Comparison of ENCODE assay signal across 29 mouse cellular contexts in genomic region chr6:145754416-145754815, GRCm38 (mm10). TPM values are rescaled to one million over a fixed set of nuclear protein-coding genes. Genes with fewer than 3 reads are reported as not detected.
DNase-seq lines count a peak whose midpoint lies in the region; ATAC-seq and TF ChIP-seq lines count a peak whose summit lies in the region.
"Had no signal": no experiment of that assay in that cellular context is flagged by ENCODE, and none has a peak within 500 bp of the region (broad histone marks: within the 10 kb centered on the region; RNA-seq: fewer than 3 reads in every experiment).

No protein-coding gene starts in this region.

- peaks cover 9% of the 10 kb centered on the region; the same call in 1 of the 2 replicates for H3K79me2 ChIP-seq in heart, adult 2 months (replicated peaks; ENCODE audit: control insufficient read depth, insufficient read depth, low read length)

- H3K4me3 ChIP-seq in heart, adult 2 months = no peak overlapping the region
- no peak overlapping the region for H3K4me3 ChIP-seq in heart, embryonic 12.5 days
- H3K4me3 ChIP-seq: hindbrain, embryonic 13.5 days; limb, embryonic 10.5 days; limb, embryonic 15.5 days; liver, embryonic 13.5 days; midbrain, embryonic 10.5 days; midbrain, embryonic 15.5 days; neural tube, embryonic 15.5 days had no signal

- TF ChIP-seq EP300 in heart, adult 2 months (IDR thresholded peaks at IDR 0.05; ENCODE audit: insufficient read depth, low read depth, low read length) = no peak

- no peak for TF ChIP-seq CTCF in heart, adult 2 months (IDR thresholded peaks at IDR 0.05)

- no peak overlapping the region for H3K4me2 ChIP-seq in heart, embryonic 12.5 days
- H3K4me2 ChIP-seq: hindbrain, embryonic 13.5 days; limb, embryonic 15.5 days; liver, embryonic 13.5 days; midbrain, embryonic 15.5 days; neural tube, embryonic 15.5 days had no signal

- H3K27ac ChIP-seq in heart, adult 2 months = peak overlapping the region; percentile 9; the same call in 1 of the 2 replicates
- H3K27ac ChIP-seq in heart, embryonic 12.5 days (ENCODE audit: poor library complexity, severe bottlenecking) = no peak overlapping the region
- H3K27ac ChIP-seq: hindbrain, embryonic 13.5 days; kidney, postnatal 0 days; limb, embryonic 10.5 days; limb, embryonic 15.5 days; liver, embryonic 13.5 days; midbrain, embryonic 10.5 days; midbrain, embryonic 15.5 days; neural tube, embryonic 15.5 days; stomach, postnatal 0 days had no signal

- TF ChIP-seq POLR2A in heart, adult 2 months (IDR thresholded peaks at IDR 0.05; ENCODE audit: insufficient read depth, low read depth, low read length) = no peak

- no peaks in the 10 kb centered on the region for H3K36me3 ChIP-seq in heart, adult 2 months (ENCODE audit: control insufficient read depth, insufficient read depth, low read length)
- H3K36me3 ChIP-seq in heart, embryonic 12.5 days = peaks cover 21% of the 10 kb centered on the region
- H3K36me3 ChIP-seq: hindbrain, embryonic 13.5 days; liver, embryonic 13.5 days; midbrain, embryonic 15.5 days; neural tube, embryonic 15.5 days had no signal

- 65% methylated on average over 6 of the region's 6 CpGs for WGBS in heart, adult 2 months
- 59% methylated on average over 6 of the region's 6 CpGs for WGBS in heart, embryonic 12.5 days

- no peak overlapping the region for H3K9ac ChIP-seq in heart, adult 2 months (ENCODE audit: low read depth, low read length)
- no peak overlapping the region for H3K9ac ChIP-seq in heart, embryonic 12.5 days
- H3K9ac ChIP-seq: hindbrain, embryonic 13.5 days; limb, embryonic 15.5 days; liver, embryonic 13.5 days; midbrain, embryonic 15.5 days; neural tube, embryonic 15.5 days had no signal

- intact Hi-C loops in heart, adult 2 months (cut with DNase I) = loop anchor here (10.0 kb wide), 1 partner anchor 510 kb away; no protein-coding TSS in a partner anchor

- H3K4me1 ChIP-seq in heart, adult 2 months (ENCODE audit: control insufficient read depth, insufficient read depth, low read length) = peaks cover 20% of the 10 kb centered on the region
- H3K4me1 ChIP-seq in heart, embryonic 12.5 days (replicated peaks) = peaks cover 69% of the 10 kb centered on the region

- no peaks in the 10 kb centered on the region for H3K9me3 ChIP-seq in heart, embryonic 12.5 days (replicated peaks)
- H3K9me3 ChIP-seq: hindbrain, embryonic 13.5 days; limb, embryonic 10.5 days; limb, embryonic 15.5 days; liver, embryonic 13.5 days; midbrain, embryonic 10.5 days; midbrain, embryonic 15.5 days; neural tube, embryonic 15.5 days had no signal

- DNase-seq in heart, adult 2 months = no peak
- peak; percentile 52 for DNase-seq in brain, adult 2 months (ENCODE audit: low read depth, low spot score)
- peak; percentile 58 for DNase-seq in cerebellum, adult 11-12 months
- DNase-seq in cerebellum, adult 9-11 months = peak; percentile 62
- no peak for DNase-seq in urinary bladder, postnatal 10 days (ENCODE audit: low spot score)
- no peak for DNase-seq in T-cell, adult 2 months (ENCODE audit: low spot score)
- DNase-seq: adrenal gland, postnatal 25 days; gastrocnemius, postnatal 36 days; heart, postnatal 14 days; kidney, adult 8-10 months; liver, embryonic 13.5 days; lung, adult 18-20 months; lung, postnatal 10 days; right cerebral cortex, postnatal 4 days; thymus, adult 18-20 months; thymus, postnatal 25 days had no signal

- ATAC-seq in heart, embryonic 12.5 days (ENCODE audit: insufficient number of reproducible peaks, low FRiP score) = no peak
- no peak for ATAC-seq in erythroblast, adult 5-6 weeks (replicated peaks; ENCODE audit: low FRiP score, poor library complexity, severe bottlenecking)
- ATAC-seq: CD4-positive, CD25-positive, alpha-beta regulatory T cell, adult 4 months; forebrain, embryonic 14.5 days; intestine, embryonic 16.5 days; midbrain, embryonic 15.5 days had no signal

- no peaks in the 10 kb centered on the region for H3K27me3 ChIP-seq in heart, adult 2 months (ENCODE audit: control insufficient read depth, insufficient read depth, low read length)
- H3K27me3 ChIP-seq in heart, embryonic 12.5 days (replicated peaks) = no peaks in the 10 kb centered on the region
- H3K27me3 ChIP-seq: hindbrain, embryonic 13.5 days; limb, embryonic 15.5 days; midbrain, embryonic 15.5 days; neural tube, embryonic 15.5 days had no signal

RNA-seq across cellular contexts. Expression of gene Rassf8, which starts 7.9 kb away (rescaled TPM):
- total RNA-seq in heart, adult 2 months (2021) = 10 to 100 TPM; 56.9 to 58.2 TPM
- 18.1 and 36.4 TPM in 2 replicates for polyA plus RNA-seq in heart, adult 2 months (2012; rRNA removed)
- polyA plus RNA-seq in heart, embryonic 12.5 days (2016; fragmentation: Nextera tagmentation; extraction: Ambion mirVana) = 8.8 and 10.6 TPM in 2 replicates
- total RNA-seq in erythroblast, adult 5-6 weeks (2015; ENCODE audit: low replicate concordance) = 0.19 and 3.8 TPM in 2 replicates
- total RNA-seq in erythroblast, adult 5-6 weeks (2017; ENCODE audit: low replicate concordance) = 3.0 and 3.5 TPM in 2 replicates

Comparison
In these comparisons a context has a peak if more than half of its experiments do, and no peak if none do; other contexts are left out.
1. DNase-seq: peak in brain, adult 2 months (single experiment), cerebellum, adult 11-12 months (single experiment) and cerebellum, adult 9-11 months (single experiment); none in heart, adult 2 months (0 of 2), urinary bladder, postnatal 10 days (single experiment) and T-cell, adult 2 months (single experiment).
2. RNA of gene Rassf8, which starts 7.9 kb away (total RNA-seq): 56.9 to 58.2 TPM in heart, adult 2 months; 0.19 to 3.8 TPM in erythroblast, adult 5-6 weeks; every median in the first group is over 10 times any median in the second.